Mouse (Mus musculus): ENCODE data around the gene Snx20.

The Snx20 gene

DNA sequence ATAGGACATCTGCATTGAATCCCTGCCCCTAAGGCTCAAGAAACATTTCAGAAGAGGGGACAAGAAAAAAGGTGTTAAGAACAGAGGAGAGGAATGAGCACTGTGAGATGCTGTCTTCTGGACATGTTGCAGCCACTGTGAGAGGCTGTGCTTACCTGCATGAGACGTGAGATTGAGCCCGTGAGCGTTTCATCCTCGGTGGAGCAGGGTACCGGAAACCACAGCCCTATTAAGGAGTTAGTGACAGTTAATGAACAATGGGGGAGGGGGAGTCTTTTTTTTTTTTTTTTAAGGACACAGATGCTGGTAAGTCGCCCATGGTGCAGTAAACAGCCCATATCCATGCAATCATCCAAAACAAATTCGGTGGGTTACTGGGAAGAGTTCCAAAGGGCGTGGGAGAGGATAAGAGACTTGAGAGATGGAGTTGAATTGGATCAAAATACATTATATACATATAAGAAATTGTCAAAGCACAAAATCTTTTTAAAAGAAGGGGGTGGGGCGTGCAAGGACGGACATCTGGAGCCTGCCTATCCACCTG lies 32.4 kb downstream of the Snx20 start:
- DNase-seq: no peak

DNA sequence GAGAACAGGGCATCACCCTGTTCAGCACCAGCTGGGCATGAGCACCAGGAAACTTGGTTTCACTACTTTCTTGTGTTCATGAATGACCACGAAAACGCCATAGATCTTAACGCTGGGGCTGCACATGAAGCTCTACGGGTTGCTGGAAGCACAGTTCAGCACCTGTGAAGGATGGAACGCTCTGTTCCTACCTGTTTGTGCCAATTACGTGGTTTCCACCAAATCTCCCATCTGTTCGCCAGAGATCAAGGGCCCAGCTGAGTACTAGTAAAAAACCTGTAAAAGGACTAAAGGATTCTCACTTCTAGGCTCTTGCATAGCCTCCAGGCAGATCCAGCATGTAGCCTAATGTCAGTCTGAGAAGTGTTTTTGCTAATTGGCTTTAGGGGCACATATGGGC lies 36.4 kb downstream of the Snx20 start:
- DNase-seq: no peak

DNA sequence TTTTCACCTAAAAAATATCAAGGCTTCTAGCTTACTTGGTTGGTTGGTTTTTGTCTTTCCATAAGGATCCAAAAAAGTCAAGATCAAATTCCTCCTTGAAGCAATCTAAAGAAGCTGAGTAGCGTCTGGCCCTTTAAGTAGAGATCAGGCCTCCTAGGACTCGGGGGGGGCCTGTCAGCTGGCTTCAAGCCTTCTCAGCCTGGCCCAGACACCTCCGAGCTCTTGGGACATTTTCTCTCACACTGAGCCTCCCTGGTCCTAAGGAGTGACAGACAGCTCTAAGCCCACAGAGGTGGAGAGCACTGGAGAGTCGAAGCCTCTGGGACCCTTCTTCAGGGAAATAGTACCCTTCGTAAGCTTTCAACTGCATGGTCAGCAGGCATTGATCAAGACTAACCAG lies 37.4 kb downstream of the Snx20 start:
- no peak for DNase-seq

DNA sequence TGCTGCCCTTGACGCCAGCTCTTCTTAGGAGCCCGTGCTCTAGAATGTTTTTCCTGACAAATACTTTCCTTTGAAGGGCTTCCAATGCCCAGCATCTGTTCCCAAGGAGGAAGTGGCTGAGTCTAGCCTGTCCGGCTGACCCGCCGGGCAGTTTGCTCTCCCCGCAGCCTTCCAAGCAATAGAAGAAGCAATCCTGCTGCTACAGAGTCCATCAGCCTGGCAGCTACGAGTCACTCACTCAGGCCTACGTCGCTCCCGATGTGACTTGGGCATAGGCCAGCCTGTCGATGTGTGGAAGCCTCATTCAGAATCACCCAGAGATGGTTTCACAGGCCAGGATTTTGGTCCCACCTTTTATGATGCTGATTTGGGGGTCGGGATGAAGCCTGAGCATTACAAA lies 39.9 kb downstream of the Snx20 start:
- DNase-seq: no peak

DNA sequence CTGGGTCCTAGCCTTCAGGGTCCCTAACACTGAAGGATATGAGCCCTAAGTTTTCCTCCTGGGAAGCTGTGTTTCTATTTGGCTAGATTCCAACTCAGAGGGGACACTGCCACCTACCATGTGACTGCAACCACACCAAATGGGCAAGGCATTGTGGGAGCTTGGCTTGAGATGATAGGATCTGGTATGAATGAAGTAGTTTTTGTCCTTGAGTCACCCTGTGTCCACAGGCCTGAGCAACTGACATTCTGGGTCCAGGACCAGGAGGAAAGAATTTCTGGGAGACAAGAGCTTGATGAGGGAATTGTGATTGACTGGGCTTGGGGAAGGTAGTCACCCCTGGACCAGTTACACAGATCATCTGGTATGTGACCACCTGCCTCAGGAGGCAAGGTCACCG lies 42.0 kb downstream of the Snx20 start:
- DNase-seq: no peak

DNA sequence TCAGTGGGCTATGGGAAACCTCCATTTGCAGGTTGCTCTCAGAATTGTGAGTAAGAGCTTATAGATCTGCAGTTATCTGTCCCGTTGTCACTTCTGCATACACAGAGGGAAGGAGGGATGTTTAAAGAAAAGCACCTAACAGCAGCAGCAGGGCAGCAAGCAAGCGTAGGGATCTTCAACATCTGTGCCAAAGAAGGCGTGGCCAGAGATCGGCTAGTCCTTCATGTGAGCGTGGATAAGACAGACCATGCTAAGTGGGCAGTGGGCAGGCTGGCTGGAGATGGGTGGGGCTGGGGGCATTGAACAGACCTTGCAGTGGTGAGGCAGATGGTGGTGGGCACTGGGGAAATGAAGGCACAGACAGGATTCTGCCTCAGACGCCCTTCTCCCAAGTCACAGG lies 45.7 kb downstream of the Snx20 start:
- no peak for DNase-seq

DNA sequence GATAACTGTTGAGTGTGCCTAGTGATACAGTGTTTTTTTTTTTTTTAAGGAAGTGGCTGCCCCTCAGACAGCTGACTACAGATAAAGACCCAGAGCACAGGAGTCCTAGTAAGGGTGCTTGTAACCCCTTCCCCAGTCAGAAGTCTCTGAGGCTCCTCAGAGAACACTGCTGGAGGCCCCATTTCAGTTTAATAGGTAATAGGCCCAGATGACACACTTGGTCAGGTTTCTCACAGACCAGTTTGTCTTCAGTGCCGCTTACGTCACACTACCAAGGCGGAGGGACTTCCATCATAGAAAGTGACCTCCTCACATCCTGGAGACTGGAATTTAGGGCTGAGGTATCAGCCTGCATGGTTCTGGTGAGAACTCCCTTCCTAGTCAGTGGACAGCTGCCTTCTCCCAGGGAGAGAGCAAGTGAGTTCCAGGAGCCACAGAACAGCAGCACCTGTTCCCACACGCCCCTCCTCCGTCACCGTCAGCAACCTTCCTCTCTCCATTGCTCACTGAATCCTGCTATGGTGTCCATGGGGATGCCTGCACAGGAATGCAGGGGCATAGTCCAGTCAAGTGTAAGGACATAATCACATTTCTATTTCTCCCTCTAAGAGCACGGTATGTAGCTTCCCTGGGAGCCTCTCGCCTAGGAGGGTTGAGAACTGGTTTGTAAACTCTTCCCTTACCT lies 47.6 kb downstream of the Snx20 start:
- no peak for DNase-seq

DNA sequence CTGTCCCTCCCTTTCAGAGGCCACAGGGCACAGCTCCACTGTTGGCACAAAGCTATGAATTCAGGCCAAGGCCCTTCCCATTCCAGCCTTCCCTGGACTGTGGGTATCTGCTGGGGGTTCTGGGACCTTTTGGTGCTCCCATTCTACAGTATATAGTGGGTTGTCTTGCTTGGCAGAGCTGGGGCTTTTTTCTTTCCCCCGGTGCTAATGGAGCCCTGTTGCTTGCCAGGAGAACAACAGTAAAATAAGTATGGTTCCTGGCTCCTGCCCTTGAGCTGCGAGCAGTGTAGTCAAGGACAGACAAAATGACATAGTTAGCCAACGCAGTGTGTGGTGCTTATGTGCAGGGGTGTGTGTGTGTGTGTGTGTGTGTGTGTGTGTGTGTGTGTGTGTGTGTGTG lies 52.1 kb downstream of the Snx20 start:
- no peak for DNase-seq

DNA sequence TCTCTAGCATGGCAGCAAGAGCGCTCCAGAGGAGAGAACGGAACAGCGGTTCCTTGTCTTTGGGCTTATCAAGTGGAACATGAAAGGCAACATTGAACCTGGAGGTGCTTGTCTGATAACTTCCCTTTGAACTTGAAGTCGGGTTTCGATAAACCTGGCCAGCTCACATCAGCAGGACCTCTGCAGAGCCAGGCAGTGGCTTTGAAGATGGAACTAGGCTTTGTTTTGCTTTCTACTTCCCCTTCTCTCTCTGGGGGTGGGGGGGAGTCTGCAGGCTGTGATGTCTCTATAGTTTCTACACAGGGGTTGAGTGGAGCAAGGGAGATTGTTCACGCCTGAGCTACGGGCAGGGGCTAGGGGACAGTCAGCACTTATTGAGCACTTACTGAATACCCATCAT lies 55.1 kb downstream of the Snx20 start:
- DNase-seq: no peak

DNA sequence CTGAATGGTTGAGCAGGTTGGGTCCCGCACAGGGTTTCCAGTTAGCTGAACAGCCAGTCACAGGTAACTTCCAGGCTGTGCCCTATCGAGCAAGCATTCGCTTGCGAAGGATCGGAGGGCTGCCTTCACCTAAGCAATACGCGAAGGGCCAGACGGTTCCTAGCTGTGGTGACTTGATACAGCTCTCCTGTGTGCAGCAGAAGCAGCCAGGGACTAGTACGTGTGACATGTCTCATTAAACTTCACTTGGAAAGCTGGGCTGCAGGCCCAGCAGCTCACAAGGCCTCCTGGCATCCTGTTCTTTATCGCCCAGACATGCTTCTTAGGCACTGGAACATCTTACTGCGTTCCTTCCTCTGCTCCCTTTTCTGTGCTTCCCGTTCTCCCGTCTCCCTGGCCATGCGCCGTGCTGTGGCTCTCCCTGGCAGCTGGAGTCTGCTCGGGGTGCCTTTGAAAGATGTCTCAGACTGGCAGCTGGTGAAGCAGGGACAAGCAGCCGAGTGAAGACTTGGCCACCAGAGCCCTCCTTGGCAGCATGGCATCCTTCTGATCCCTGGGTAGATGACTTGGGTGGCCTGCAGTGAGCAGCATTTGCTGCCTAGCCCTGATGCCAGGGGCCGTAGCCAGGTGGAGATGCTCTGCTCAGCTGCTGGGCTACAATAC lies 56.1 kb downstream of the Snx20 start:
- no peak for DNase-seq

DNA sequence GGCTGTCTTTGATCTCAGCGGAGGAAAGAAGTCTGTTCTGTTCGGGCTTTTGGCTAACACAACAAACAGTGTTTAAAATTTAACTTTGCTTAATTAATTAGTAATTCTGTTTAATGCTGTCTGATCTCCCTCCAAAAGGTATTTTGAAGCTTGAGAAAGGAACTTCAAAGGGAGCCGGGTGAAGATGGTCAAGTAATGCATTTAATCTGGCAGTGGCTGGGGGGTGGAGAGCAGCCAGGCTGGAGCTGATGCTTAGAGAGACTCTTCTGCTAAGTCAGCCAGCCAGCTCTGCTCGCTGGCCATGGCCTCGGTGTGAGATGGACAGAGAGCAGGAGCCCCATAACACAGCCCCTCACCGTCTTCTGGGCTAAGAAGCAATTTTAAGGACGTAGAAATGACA lies 56.7 kb downstream of the Snx20 start:
- no peak for DNase-seq

DNA sequence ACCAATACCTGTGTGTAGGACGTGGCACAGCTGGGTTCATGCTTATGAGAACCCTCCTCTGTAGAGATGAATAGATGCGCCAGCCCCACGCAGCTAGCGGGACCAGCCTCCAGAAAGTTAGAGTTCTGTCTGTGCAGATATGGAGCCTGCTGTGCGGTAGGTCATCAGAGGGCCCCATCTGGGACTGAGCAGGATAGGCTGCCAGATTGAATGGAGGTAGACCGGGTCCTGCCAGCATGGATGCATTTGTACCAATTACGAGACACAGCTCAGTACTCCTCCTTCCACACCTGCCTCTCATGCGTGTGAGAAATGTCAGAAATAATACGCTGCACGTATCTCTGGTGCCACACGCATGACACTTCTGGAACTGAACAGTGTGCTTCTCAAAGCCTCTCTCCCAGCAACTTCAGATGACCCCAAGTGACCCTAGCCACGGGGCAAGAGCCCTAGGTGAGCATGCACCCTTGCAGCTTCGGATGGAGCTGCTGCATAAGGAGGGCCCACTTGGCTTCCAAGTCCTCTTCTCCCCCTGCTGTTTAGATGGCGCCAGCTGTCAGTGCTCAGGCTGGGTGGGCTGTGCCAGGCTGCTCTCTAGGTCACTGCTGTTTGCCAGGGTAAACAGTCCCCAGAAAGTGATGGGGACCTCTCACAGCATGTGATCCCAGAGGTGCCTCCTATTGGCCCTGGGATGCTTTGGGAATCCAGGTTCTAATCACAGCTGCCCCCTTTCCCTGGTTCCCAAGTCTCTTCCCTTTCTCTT lies 57.3 kb downstream of the Snx20 start:
- no peak for DNase-seq

DNA sequence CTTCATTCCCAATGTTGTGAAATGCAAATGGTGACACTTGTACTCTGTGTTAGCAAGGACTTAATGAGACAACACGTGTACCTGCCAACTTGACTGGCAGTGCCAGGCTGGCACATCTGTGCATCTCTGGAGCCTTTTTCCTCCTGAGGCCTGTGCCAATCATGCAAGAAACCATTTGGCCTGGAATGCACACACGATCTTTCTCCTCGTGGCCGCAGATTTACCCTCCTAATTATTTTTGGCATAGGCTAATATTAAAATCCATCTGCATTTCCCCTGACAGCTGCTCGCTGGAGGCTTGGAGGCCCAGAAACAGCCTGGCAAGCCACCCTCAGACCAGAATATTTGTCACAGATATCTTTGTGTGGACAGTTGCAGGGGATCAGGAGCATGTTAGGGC lies 58.3 kb downstream of the Snx20 start:
- no peak for DNase-seq

Data from thymus, adult 18-20 months (tissue).